Comparison of ENCODE assay signal across 10 mouse cellular contexts in genomic region chr2:127335078-127335541, GRCm38 (mm10). TPM values are rescaled to one million over a fixed set of nuclear protein-coding genes. Genes with fewer than 3 reads are reported as not detected.
A peak's percentile ranks its signal among the peaks of the same experiment; 100 is the strongest.
DNase-seq lines count a peak whose midpoint lies in the region; ATAC-seq and TF ChIP-seq lines count a peak whose summit lies in the region.
"Had no signal": no experiment of that assay in that cellular context is flagged by ENCODE, and none has a peak within 500 bp of the region (broad histone marks: within the 10 kb centered on the region; RNA-seq: fewer than 3 reads in every experiment).

No protein-coding gene starts in this region.

- H3K4me3 ChIP-seq in hindbrain, embryonic 14.5 days (replicated peaks; ENCODE audit: low read length) = no peak overlapping the region
- H3K4me3 ChIP-seq in hindbrain, embryonic 13.5 days = no peak overlapping the region
- no peak overlapping the region for H3K4me3 ChIP-seq in MEL (ENCODE audit: control insufficient read depth in 1 of 2, insufficient read depth in 1 of 2, low read depth in 2 of 2, low read length in 2 of 2)
- 0 out of 2 replicates have a peak overlapping the region, but pooled peaks have one; percentile 63 for H3K4me3 ChIP-seq in liver, embryonic 12.5 days
- no peak overlapping the region for H3K4me3 ChIP-seq in forebrain, embryonic 16.5 days (replicated peaks; ENCODE audit: low read length)

- 52% methylated on average over 11 of the region's 11 CpGs for WGBS in hindbrain, embryonic 14.5 days
- 47% methylated on average over 11 of the region's 11 CpGs for WGBS in hindbrain, embryonic 13.5 days
- WGBS in liver, embryonic 12.5 days (ENCODE audit: insufficient replicate concordance) = 18% methylated on average over 11 of the region's 11 CpGs
- WGBS in forebrain, embryonic 16.5 days = 47% methylated on average over 11 of the region's 11 CpGs

- no peak for DNase-seq in hindbrain, embryonic 14.5 days (ENCODE audit: low spot score)
- peak; percentile 49 for DNase-seq in MEL (ENCODE audit: low read depth, low spot score)
- DNase-seq in spleen, postnatal 14 days (ENCODE audit: low spot score in 2 of 2) = peak; percentile 57 to 70
- no peak for DNase-seq in cerebellum, adult 11-12 months
- no peak for DNase-seq in gastrocnemius, adult 18-20 months (ENCODE audit: low spot score)

- H3K79me2 ChIP-seq in MEL (ENCODE audit: control insufficient read depth, insufficient read depth, low read length, poor library complexity) = peaks cover 12% of the 10 kb centered on the region

- H3K9ac ChIP-seq in hindbrain, embryonic 14.5 days = no peak overlapping the region
- H3K9ac ChIP-seq in hindbrain, embryonic 13.5 days = no peak overlapping the region
- H3K9ac ChIP-seq in MEL (ENCODE audit: control insufficient read depth, low read depth, low read length, poor library complexity, severe bottlenecking) = peak overlapping the region; percentile 55
- no peak overlapping the region for H3K9ac ChIP-seq in liver, embryonic 12.5 days
- no peak overlapping the region for H3K9ac ChIP-seq in forebrain, embryonic 16.5 days (replicated peaks; ENCODE audit: low read depth, low read length)

- no peak for ATAC-seq in hindbrain, embryonic 14.5 days (ENCODE audit: low FRiP score)
- no peak for ATAC-seq in hindbrain, embryonic 13.5 days (ENCODE audit: low FRiP score)
- ATAC-seq in liver, embryonic 12.5 days = no peak
- ATAC-seq in forebrain, embryonic 16.5 days = no peak

- peaks cover 31% of the 10 kb centered on the region for H3K27me3 ChIP-seq in hindbrain, embryonic 14.5 days (ENCODE audit: control insufficient read depth, insufficient read depth, low read length)
- H3K27me3 ChIP-seq in hindbrain, embryonic 13.5 days = peaks cover 73% of the 10 kb centered on the region
- H3K27me3 ChIP-seq in MEL (ENCODE audit: control insufficient read depth in 1 of 2, insufficient read depth in 2 of 2, low read length in 2 of 2) = no peaks in the 10 kb centered on the region
- H3K27me3 ChIP-seq in liver, embryonic 12.5 days (replicated peaks) = peaks cover 48% of the 10 kb centered on the region
- H3K27me3 ChIP-seq in forebrain, embryonic 16.5 days (replicated peaks; ENCODE audit: control insufficient read depth, insufficient read depth, low read length) = peaks cover 24% of the 10 kb centered on the region
- H3K27me3 ChIP-seq: Patski had no signal

- no peak; a peak in 1 of 4 replicates for TF ChIP-seq POLR2A in MEL (IDR thresholded peaks at IDR 0.05; ENCODE audit: control insufficient read depth in 1 of 2, insufficient read depth in 1 of 2, low read depth in 1 of 2, low read length in 2 of 2, poor library complexity in 1 of 2)

- H3K27ac ChIP-seq in hindbrain, embryonic 14.5 days = no peak overlapping the region
- H3K27ac ChIP-seq in hindbrain, embryonic 13.5 days = no peak overlapping the region
- peak overlapping the region; percentile 40; the same call in 1 of the 2 replicates for H3K27ac ChIP-seq in MEL (ENCODE audit: control insufficient read depth, low read depth, low read length)
- peak overlapping the region; percentile 34; the same call in 1 of the 2 replicates for H3K27ac ChIP-seq in liver, embryonic 12.5 days
- no peak overlapping the region for H3K27ac ChIP-seq in forebrain, embryonic 16.5 days (ENCODE audit: low read length)

- no peak for TF ChIP-seq EP300 in MEL (IDR thresholded peaks at IDR 0.05; ENCODE audit: low read depth in 1 of 2, low read length in 2 of 2)

- TF ChIP-seq RAD21 in MEL (IDR thresholded peaks at IDR 0.05; ENCODE audit: low read depth, low read length) = no peak

- no peak for TF ChIP-seq CTCF in MEL (IDR thresholded peaks at IDR 0.05 in 2 of 3, conservative IDR thresholded peaks at IDR 0.05 in 1 of 3; ENCODE audit: control insufficient read depth in 1 of 3, insufficient read depth in 1 of 3, low read depth in 2 of 3, low read length in 3 of 3, poor library complexity in 1 of 3, severe bottlenecking in 1 of 3)

- 0 out of 2 replicates have a peak, but pooled peaks cover 13% of the 10 kb centered on the region for H3K4me1 ChIP-seq in hindbrain, embryonic 14.5 days (replicated peaks; ENCODE audit: control insufficient read depth, insufficient read depth, low read length)
- H3K4me1 ChIP-seq in hindbrain, embryonic 13.5 days (replicated peaks) = peaks cover 13% of the 10 kb centered on the region
- H3K4me1 ChIP-seq in MEL (ENCODE audit: control insufficient read depth in 1 of 2, insufficient read depth in 2 of 2, low read length in 2 of 2) = peaks cover 0 to 20% of the 10 kb centered on the region in 2 experiments; a peak in 3 of 4 replicates
- peaks cover 61% of the 10 kb centered on the region for H3K4me1 ChIP-seq in liver, embryonic 12.5 days
- peaks cover 9% of the 10 kb centered on the region; the same call in 1 of the 2 replicates for H3K4me1 ChIP-seq in forebrain, embryonic 16.5 days (replicated peaks; ENCODE audit: control insufficient read depth, insufficient read depth, low read length)

- H3K9me3 ChIP-seq in hindbrain, embryonic 14.5 days (ENCODE audit: control insufficient read depth, low read length) = no peaks in the 10 kb centered on the region
- H3K9me3 ChIP-seq in hindbrain, embryonic 13.5 days = no peaks in the 10 kb centered on the region
- no peaks in the 10 kb centered on the region for H3K9me3 ChIP-seq in MEL (replicated peaks; ENCODE audit: insufficient read depth, low read length)
- H3K9me3 ChIP-seq in liver, embryonic 12.5 days (replicated peaks) = no peaks in the 10 kb centered on the region
- H3K9me3 ChIP-seq in forebrain, embryonic 16.5 days (ENCODE audit: control insufficient read depth, low read length) = no peaks in the 10 kb centered on the region

- no peaks in the 10 kb centered on the region for H3K36me3 ChIP-seq in hindbrain, embryonic 14.5 days (replicated peaks; ENCODE audit: control insufficient read depth, insufficient read depth)
- no peaks in the 10 kb centered on the region for H3K36me3 ChIP-seq in hindbrain, embryonic 13.5 days
- H3K36me3 ChIP-seq in MEL (ENCODE audit: control insufficient read depth in 1 of 2, insufficient read depth in 2 of 2, low read length in 2 of 2) = peaks cover 0 to 12% of the 10 kb centered on the region in 2 experiments; a peak in 2 of 4 replicates
- no peaks in the 10 kb centered on the region for H3K36me3 ChIP-seq in liver, embryonic 12.5 days
- no peaks in the 10 kb centered on the region for H3K36me3 ChIP-seq in forebrain, embryonic 16.5 days (ENCODE audit: control insufficient read depth, insufficient read depth)

- H3K4me2 ChIP-seq in hindbrain, embryonic 14.5 days (replicated peaks) = 0 out of 2 replicates have a peak overlapping the region, but pooled peaks have one; percentile 95
- no peak overlapping the region for H3K4me2 ChIP-seq in hindbrain, embryonic 13.5 days
- H3K4me2 ChIP-seq in liver, embryonic 12.5 days = peak overlapping the region; percentile 89
- no peak overlapping the region for H3K4me2 ChIP-seq in forebrain, embryonic 16.5 days (ENCODE audit: low read length)

TF ChIP-seq in MEL, 35 proteins besides CTCF, POLR2A, EP300 and RAD21 (continues in another document):
- TF ChIP-seq CHD1 (IDR thresholded peaks at IDR 0.05; ENCODE audit: low read depth, low read length) (0 out of 2 replicates have a peak, but pooled peaks have one; percentile 18), USF2 (IDR thresholded peaks at IDR 0.05; ENCODE audit: borderline replicate concordance in 1 of 2, insufficient read depth in 1 of 2, low read depth in 1 of 2, low read length in 2 of 2) (no peak), ZKSCAN1 (IDR thresholded peaks at IDR 0.05; ENCODE audit: low read depth, low read length) (no peak), TAL1 (IDR thresholded peaks at IDR 0.05; ENCODE audit: low read length) (no peak), CHD2 (IDR thresholded peaks at IDR 0.05; ENCODE audit: low read length) (no peak), ELF1 (IDR thresholded peaks at IDR 0.05; ENCODE audit: low read depth, low read length) (no peak), ZC3H11A (IDR thresholded peaks at IDR 0.05; ENCODE audit: low read depth, low read length) (no peak), SIN3A (IDR thresholded peaks at IDR 0.05; ENCODE audit: low read length) (peak; percentile 22; the same call in 1 of the 2 replicates), MAFK (IDR thresholded peaks at IDR 0.05; ENCODE audit: borderline replicate concordance, low read depth, low read length) (no peak), MXI1 (IDR thresholded peaks at IDR 0.05; ENCODE audit: low read depth, low read length) (no peak), JUND (IDR thresholded peaks at IDR 0.05; ENCODE audit: low read depth, low read length) (no peak)

RNA-seq across cellular contexts. Expression of gene Dusp2, which starts 0.8 kb away (rescaled TPM):
- polyA plus RNA-seq in hindbrain, embryonic 14.5 days (2014; fragmentation: Nextera tagmentation; extraction: Ambion mirVana) = 12.5 and 15.2 TPM in 2 replicates
- polyA plus RNA-seq in hindbrain, embryonic 13.5 days (2015; fragmentation: Nextera tagmentation; extraction: Ambion mirVana) = 7.1 and 7.2 TPM in 2 replicates
- total RNA-seq in MEL (2012; rRNA removed) = 6.5 and 10.4 TPM in 2 replicates
- polyA plus RNA-seq in MEL (2012; ENCODE audit: insufficient read depth in 1 of 2, insufficient read length in 2 of 2, low read depth in 1 of 2, low replicate concordance in 2 of 2, missing spikeins in 1 of 2) = 10 to 100 TPM in 1 of 2 experiments, not detected in 1; 11.6 TPM
- 7.3 and 8.0 TPM in 2 replicates for polyA plus RNA-seq in liver, embryonic 12.5 days (2016; fragmentation: Nextera tagmentation; extraction: Ambion mirVana)
- 6.6 and 7.7 TPM in 2 replicates for polyA plus RNA-seq in forebrain, embryonic 16.5 days (2015; fragmentation: Nextera tagmentation; extraction: Ambion mirVana)
- under 1 TPM; 0.37 to 1.00 TPM for total RNA-seq in gastrocnemius, adult 18-20 months (2021)

RNA-seq across cellular contexts. Expression of gene Astl, which starts 3.3 kb away (rescaled TPM):
- polyA plus RNA-seq in hindbrain, embryonic 14.5 days (2014; fragmentation: Nextera tagmentation; extraction: Ambion mirVana) = not detected in 2 replicates
- not detected in 2 replicates for polyA plus RNA-seq in hindbrain, embryonic 13.5 days (2015; fragmentation: Nextera tagmentation; extraction: Ambion mirVana)
- total RNA-seq in MEL (2012; rRNA removed) = not detected in 2 replicates
- polyA plus RNA-seq in MEL (2012; ENCODE audit: insufficient read depth in 1 of 2, insufficient read length in 2 of 2, low read depth in 1 of 2, low replicate concordance in 2 of 2, missing spikeins in 1 of 2) = not detected
- polyA plus RNA-seq in liver, embryonic 12.5 days (2016; fragmentation: Nextera tagmentation; extraction: Ambion mirVana) = not detected in 2 replicates
- polyA plus RNA-seq in forebrain, embryonic 16.5 days (2015; fragmentation: Nextera tagmentation; extraction: Ambion mirVana) = not detected in 2 replicates
- total RNA-seq in gastrocnemius, adult 18-20 months (2021) = not detected
- total RNA-seq: layer of hippocampus, postnatal 14 days had no signal
- polyA plus RNA-seq: Patski had no signal

RNA-seq across cellular contexts. Expression of gene Adra2b, which starts 27.9 kb away (rescaled TPM):
- polyA plus RNA-seq in hindbrain, embryonic 14.5 days (2014; fragmentation: Nextera tagmentation; extraction: Ambion mirVana) = 0.53 and 0.79 TPM in 2 replicates
- 0.47 and 0.55 TPM in 2 replicates for polyA plus RNA-seq in hindbrain, embryonic 13.5 days (2015; fragmentation: Nextera tagmentation; extraction: Ambion mirVana)
- total RNA-seq in MEL (2012; rRNA removed) = not detected in 2 replicates
- not detected for polyA plus RNA-seq in MEL (2012; ENCODE audit: insufficient read depth in 1 of 2, insufficient read length in 2 of 2, low read depth in 1 of 2, low replicate concordance in 2 of 2, missing spikeins in 1 of 2)
- 38.3 and 42.5 TPM in 2 replicates for polyA plus RNA-seq in liver, embryonic 12.5 days (2016; fragmentation: Nextera tagmentation; extraction: Ambion mirVana)
- 0.62 and 0.68 TPM in 2 replicates for polyA plus RNA-seq in forebrain, embryonic 16.5 days (2015; fragmentation: Nextera tagmentation; extraction: Ambion mirVana)
- under 1 TPM; 0.40 to 0.71 TPM for total RNA-seq in gastrocnemius, adult 18-20 months (2021)
- polyA plus RNA-seq: Patski had no signal

Comparison
In these comparisons a context has a peak if more than half of its experiments do, and no peak if none do; other contexts are left out.
1. H3K4me2 ChIP-seq: peak in hindbrain, embryonic 14.5 days (single experiment) and liver, embryonic 12.5 days (single experiment); none in hindbrain, embryonic 13.5 days (single experiment) and forebrain, embryonic 16.5 days (single experiment).
2. DNase-seq: peak in MEL (single experiment) and spleen, postnatal 14 days (2 of 2); none in hindbrain, embryonic 14.5 days (single experiment), cerebellum, adult 11-12 months (single experiment) and gastrocnemius, adult 18-20 months (single experiment).
3. H3K27ac ChIP-seq: peak in MEL (single experiment) and liver, embryonic 12.5 days (single experiment); none in hindbrain, embryonic 14.5 days (single experiment), hindbrain, embryonic 13.5 days (single experiment) and forebrain, embryonic 16.5 days (single experiment).
4. RNA of gene Adra2b, which starts 27.9 kb away (polyA plus RNA-seq): 38.3 to 42.5 TPM in liver, embryonic 12.5 days; 0.53 to 0.79 TPM in hindbrain, embryonic 14.5 days, 0.62 to 0.68 TPM in forebrain, embryonic 16.5 days, 0.47 to 0.55 TPM in hindbrain, embryonic 13.5 days and not detected in MEL; every median in the first group is over 10 times any median in the second.